Comparison of ENCODE assay signal across 23 mouse cellular contexts in genomic region chr1:87837018-87837417, GRCm38 (mm10). TPM values are rescaled to one million over a fixed set of nuclear protein-coding genes. Genes with fewer than 3 reads are reported as not detected.
DNase-seq lines count a peak whose midpoint lies in the region; ATAC-seq and TF ChIP-seq lines count a peak whose summit lies in the region.
"Had no signal": no experiment of that assay in that cellular context is flagged by ENCODE, and none has a peak within 500 bp of the region (broad histone marks: within the 10 kb centered on the region; RNA-seq: fewer than 3 reads in every experiment).

No protein-coding gene starts in this region.

- 39% methylated on average over 5 of the region's 5 CpGs for WGBS in heart, embryonic 13.5 days
- 44% methylated on average over 5 of the region's 5 CpGs for WGBS in heart, embryonic 11.5 days (ENCODE audit: insufficient replicate concordance)
- 33% methylated on average over 5 of the region's 5 CpGs for WGBS in embryonic facial prominence, embryonic 10.5 days
- 28% methylated on average over 5 of the region's 5 CpGs for WGBS in embryonic facial prominence, embryonic 13.5 days
- 28% methylated on average over 5 of the region's 5 CpGs for whole genome bisulfite sequencing in limb, embryonic 14.5 days
- WGBS in liver, postnatal 0 days (ENCODE audit: insufficient replicate concordance): 73% methylated on average over 5 of the region's 5 CpGs

- H3K4me3 ChIP-seq in heart, embryonic 13.5 days: no peak overlapping the region
- H3K4me3 ChIP-seq in heart, embryonic 11.5 days (ENCODE audit: low read depth, low read length): no peak overlapping the region
- H3K4me3 ChIP-seq in embryonic facial prominence, embryonic 10.5 days: no peak overlapping the region
- no peak overlapping the region for H3K4me3 ChIP-seq in embryonic facial prominence, embryonic 13.5 days
- no peak overlapping the region for H3K4me3 ChIP-seq in limb, embryonic 14.5 days (replicated peaks; ENCODE audit: low read length)
- H3K4me3 ChIP-seq in liver, postnatal 0 days (ENCODE audit: low read depth, low read length): no peak overlapping the region
- H3K4me3 ChIP-seq: embryonic facial prominence, embryonic 15.5 days; forebrain, embryonic 12.5 days; hindbrain, embryonic 15.5 days; left cerebral cortex, adult 2 months; midbrain, embryonic 12.5 days; neural tube, embryonic 13.5 days had no signal

- TF ChIP-seq EP300 in liver, postnatal 0 days (IDR thresholded peaks at IDR 0.05; ENCODE audit: low read depth): no peak

- H3K27ac ChIP-seq in heart, embryonic 13.5 days (replicated peaks): no peak overlapping the region
- H3K27ac ChIP-seq in heart, embryonic 11.5 days (ENCODE audit: low read depth, low read length): no peak overlapping the region
- H3K27ac ChIP-seq in embryonic facial prominence, embryonic 10.5 days (replicated peaks): peak overlapping the region; percentile 61
- peak overlapping the region; percentile 74 for H3K27ac ChIP-seq in embryonic facial prominence, embryonic 13.5 days
- 0 out of 2 replicates have a peak overlapping the region, but pooled peaks have one; percentile 53 for H3K27ac ChIP-seq in limb, embryonic 14.5 days (replicated peaks; ENCODE audit: low read depth, low read length)
- H3K27ac ChIP-seq in liver, postnatal 0 days (ENCODE audit: low read depth): no peak overlapping the region
- H3K27ac ChIP-seq: embryonic facial prominence, embryonic 15.5 days; forebrain, embryonic 12.5 days; hindbrain, embryonic 15.5 days; left cerebral cortex, adult 2 months; midbrain, embryonic 12.5 days; neural tube, embryonic 13.5 days had no signal

- TF ChIP-seq CTCF in liver, postnatal 0 days (IDR thresholded peaks at IDR 0.05; ENCODE audit: low read depth): no peak

- no peak overlapping the region for H3K4me2 ChIP-seq in heart, embryonic 13.5 days
- H3K4me2 ChIP-seq in heart, embryonic 11.5 days: no peak overlapping the region
- no peak overlapping the region for H3K4me2 ChIP-seq in embryonic facial prominence, embryonic 13.5 days
- no peak overlapping the region for H3K4me2 ChIP-seq in limb, embryonic 14.5 days (replicated peaks; ENCODE audit: low read depth, low read length, severe bottlenecking)
- H3K4me2 ChIP-seq in liver, postnatal 0 days (ENCODE audit: low read depth, low read length): no peak overlapping the region
- H3K4me2 ChIP-seq: embryonic facial prominence, embryonic 15.5 days; forebrain, embryonic 12.5 days; hindbrain, embryonic 15.5 days; liver, embryonic 11.5 days; midbrain, embryonic 12.5 days; neural tube, embryonic 13.5 days had no signal

- H3K9ac ChIP-seq in heart, embryonic 13.5 days: 0 out of 2 replicates have a peak overlapping the region, but pooled peaks have one; percentile 14
- no peak overlapping the region for H3K9ac ChIP-seq in heart, embryonic 11.5 days (ENCODE audit: low read depth, low read length)
- no peak overlapping the region for H3K9ac ChIP-seq in embryonic facial prominence, embryonic 13.5 days
- H3K9ac ChIP-seq in limb, embryonic 14.5 days (ENCODE audit: low read depth, low read length, severe bottlenecking): no peak overlapping the region
- no peak overlapping the region for H3K9ac ChIP-seq in liver, postnatal 0 days (replicated peaks)
- H3K9ac ChIP-seq: embryonic facial prominence, embryonic 15.5 days; forebrain, embryonic 12.5 days; forebrain, postnatal 0 days; hindbrain, embryonic 15.5 days; midbrain, embryonic 12.5 days; neural tube, embryonic 13.5 days had no signal

- ATAC-seq in heart, embryonic 13.5 days (ENCODE audit: extremely low read depth, insufficient number of reproducible peaks, low FRiP score, low TSS enrichment): no peak
- no peak for ATAC-seq in heart, embryonic 11.5 days (replicated peaks; ENCODE audit: insufficient number of reproducible peaks, low FRiP score, low TSS enrichment)
- no peak for ATAC-seq in embryonic facial prominence, embryonic 13.5 days (ENCODE audit: insufficient number of reproducible peaks, insufficient read depth, low FRiP score, low TSS enrichment, low read depth)
- ATAC-seq in limb, embryonic 14.5 days (ENCODE audit: low FRiP score, low read depth): no peak
- ATAC-seq in liver, postnatal 0 days: no peak
- ATAC-seq: forebrain, postnatal 0 days had no signal

- H3K9me3 ChIP-seq in heart, embryonic 13.5 days: no peaks in the 10 kb centered on the region
- no peaks in the 10 kb centered on the region for H3K9me3 ChIP-seq in heart, embryonic 11.5 days (replicated peaks; ENCODE audit: control insufficient read depth, low read length)
- H3K9me3 ChIP-seq in embryonic facial prominence, embryonic 10.5 days: no peaks in the 10 kb centered on the region
- H3K9me3 ChIP-seq in embryonic facial prominence, embryonic 13.5 days: no peaks in the 10 kb centered on the region
- H3K9me3 ChIP-seq in limb, embryonic 14.5 days (ENCODE audit: control insufficient read depth, low read length): no peaks in the 10 kb centered on the region
- no peaks in the 10 kb centered on the region for H3K9me3 ChIP-seq in liver, postnatal 0 days (ENCODE audit: low read length)
- H3K9me3 ChIP-seq: embryonic facial prominence, embryonic 15.5 days; forebrain, embryonic 12.5 days; hindbrain, embryonic 15.5 days; midbrain, embryonic 12.5 days; neural tube, embryonic 13.5 days had no signal

- no peaks in the 10 kb centered on the region for H3K36me3 ChIP-seq in heart, embryonic 13.5 days
- H3K36me3 ChIP-seq in heart, embryonic 11.5 days (ENCODE audit: control insufficient read depth, insufficient read depth, low read length): no peaks in the 10 kb centered on the region
- H3K36me3 ChIP-seq in embryonic facial prominence, embryonic 10.5 days (replicated peaks): no peaks in the 10 kb centered on the region
- no peaks in the 10 kb centered on the region for H3K36me3 ChIP-seq in embryonic facial prominence, embryonic 13.5 days
- no peaks in the 10 kb centered on the region for H3K36me3 ChIP-seq in limb, embryonic 14.5 days (ENCODE audit: control insufficient read depth, insufficient read depth, low read length)
- H3K36me3 ChIP-seq in liver, postnatal 0 days (replicated peaks; ENCODE audit: insufficient read depth, low read length): no peaks in the 10 kb centered on the region
- H3K36me3 ChIP-seq: embryonic facial prominence, embryonic 15.5 days; forebrain, embryonic 12.5 days; hindbrain, embryonic 15.5 days; midbrain, embryonic 12.5 days; neural tube, embryonic 13.5 days had no signal

- H3K27me3 ChIP-seq in heart, embryonic 13.5 days (replicated peaks): no peaks in the 10 kb centered on the region
- H3K27me3 ChIP-seq in heart, embryonic 11.5 days (ENCODE audit: control insufficient read depth, insufficient read depth, low read length): no peaks in the 10 kb centered on the region
- no peaks in the 10 kb centered on the region for H3K27me3 ChIP-seq in embryonic facial prominence, embryonic 10.5 days (replicated peaks; ENCODE audit: low read depth, poor library complexity, severe bottlenecking)
- H3K27me3 ChIP-seq in embryonic facial prominence, embryonic 13.5 days: no peaks in the 10 kb centered on the region
- no peaks in the 10 kb centered on the region for H3K27me3 ChIP-seq in limb, embryonic 14.5 days (ENCODE audit: control insufficient read depth, insufficient read depth, low read length)
- no peaks in the 10 kb centered on the region for H3K27me3 ChIP-seq in liver, postnatal 0 days (ENCODE audit: insufficient read depth, low read length)
- H3K27me3 ChIP-seq: embryonic facial prominence, embryonic 15.5 days; forebrain, embryonic 12.5 days; hindbrain, embryonic 15.5 days; midbrain, embryonic 12.5 days; neural tube, embryonic 13.5 days had no signal

- peak; percentile 30 for DNase-seq in embryonic facial prominence, embryonic 10.5 days (ENCODE audit: low spot score)
- DNase-seq in limb, embryonic 14.5 days (ENCODE audit: low spot score): peak; percentile 19
- no peak for DNase-seq in MN1 (ENCODE audit: low spot score)
- DNase-seq in liver, postnatal 0 days: no peak
- DNase-seq: adrenal gland, postnatal 36 days; cerebellum, adult 18-20 months; cerebellum, postnatal 10 days; forebrain, postnatal 0 days; gastrocnemius, postnatal 14 days; kidney, adult 8-10 months; kidney, postnatal 14 days; lung, postnatal 36 days; thymus, postnatal 4 days had no signal

- no peaks in the 10 kb centered on the region for H3K4me1 ChIP-seq in heart, embryonic 13.5 days
- H3K4me1 ChIP-seq in heart, embryonic 11.5 days (ENCODE audit: control insufficient read depth, insufficient read depth, low read length): no peaks in the 10 kb centered on the region
- peaks cover 11% of the 10 kb centered on the region for H3K4me1 ChIP-seq in embryonic facial prominence, embryonic 10.5 days
- H3K4me1 ChIP-seq in embryonic facial prominence, embryonic 13.5 days: peaks cover 9% of the 10 kb centered on the region
- H3K4me1 ChIP-seq in limb, embryonic 14.5 days (ENCODE audit: control insufficient read depth, insufficient read depth, low read length): peaks cover 3% of the 10 kb centered on the region; the same call in 1 of the 2 replicates
- H3K4me1 ChIP-seq in liver, postnatal 0 days (ENCODE audit: insufficient read depth): no peaks in the 10 kb centered on the region
- H3K4me1 ChIP-seq: forebrain, embryonic 12.5 days; hindbrain, embryonic 15.5 days; midbrain, embryonic 12.5 days; neural tube, embryonic 13.5 days had no signal

- no peak for TF ChIP-seq POLR2A in limb, embryonic 14.5 days (IDR thresholded peaks at IDR 0.05; ENCODE audit: borderline replicate concordance, extremely low read depth, insufficient read depth, insufficient read length)

RNA-seq across cellular contexts. Expression of gene Dgkd, which starts 16.1 kb away (rescaled TPM):
- 20.0 and 20.4 TPM in 2 replicates for polyA plus RNA-seq in heart, embryonic 13.5 days (2015; fragmentation: Nextera tagmentation; extraction: Ambion mirVana)
- 22.2 and 24.2 TPM in 2 replicates for polyA plus RNA-seq in heart, embryonic 11.5 days (2014; fragmentation: Nextera tagmentation; extraction: Ambion mirVana)
- 39.3 and 41.3 TPM in 2 replicates for polyA plus RNA-seq in embryonic facial prominence, embryonic 10.5 days (2016; fragmentation: Nextera tagmentation; extraction: Ambion mirVana)
- 28.8 and 33.0 TPM in 2 replicates for polyA plus RNA-seq in embryonic facial prominence, embryonic 13.5 days (2015; fragmentation: Nextera tagmentation; extraction: Ambion mirVana)
- 35.5 and 38.7 TPM in 2 replicates for polyA plus RNA-seq in limb, embryonic 14.5 days (2012; rRNA removed)
- 26.7 and 30.2 TPM in 2 replicates for polyA plus RNA-seq in limb, embryonic 14.5 days (2014; fragmentation: Nextera tagmentation; extraction: Ambion mirVana)
- 8.3 and 9.1 TPM in 2 replicates for polyA plus RNA-seq in liver, postnatal 0 days (2015; fragmentation: Nextera tagmentation; extraction: Ambion mirVana)

RNA-seq across cellular contexts. Expression of gene Sag, which starts 33.5 kb away (rescaled TPM):
- polyA plus RNA-seq in heart, embryonic 13.5 days (2015; fragmentation: Nextera tagmentation; extraction: Ambion mirVana): 0.70 and 0.82 TPM in 2 replicates
- polyA plus RNA-seq in heart, embryonic 11.5 days (2014; fragmentation: Nextera tagmentation; extraction: Ambion mirVana): 1.2 and 1.5 TPM in 2 replicates
- polyA plus RNA-seq in embryonic facial prominence, embryonic 10.5 days (2016; fragmentation: Nextera tagmentation; extraction: Ambion mirVana): 4.8 and 5.6 TPM in 2 replicates
- 2.1 and 3.2 TPM in 2 replicates for polyA plus RNA-seq in embryonic facial prominence, embryonic 13.5 days (2015; fragmentation: Nextera tagmentation; extraction: Ambion mirVana)
- polyA plus RNA-seq in limb, embryonic 14.5 days (2012; rRNA removed): 1.0 and 1.6 TPM in 2 replicates
- polyA plus RNA-seq in limb, embryonic 14.5 days (2014; fragmentation: Nextera tagmentation; extraction: Ambion mirVana): 2.1 and 2.7 TPM in 2 replicates
- polyA plus RNA-seq in liver, postnatal 0 days (2015; fragmentation: Nextera tagmentation; extraction: Ambion mirVana): 0.17 and 0.42 TPM in 2 replicates

Comparison
In these comparisons a context has a peak if more than half of its experiments do, and no peak if none do; other contexts are left out.
1. H3K27ac ChIP-seq: peak in embryonic facial prominence, embryonic 10.5 days (single experiment), embryonic facial prominence, embryonic 13.5 days (single experiment) and limb, embryonic 14.5 days (single experiment); none in heart, embryonic 13.5 days (single experiment), heart, embryonic 11.5 days (single experiment) and liver, postnatal 0 days (single experiment).
2. DNase-seq: peak in embryonic facial prominence, embryonic 10.5 days (single experiment) and limb, embryonic 14.5 days (single experiment); none in MN1 (single experiment) and liver, postnatal 0 days (single experiment).